Mouse (Mus musculus) MEL-GATA-1-ER (cell line): Measurements from ENCODE around the gene Lrp11.

Experiments
- DNase-seq: peaks from one replicate; pipeline ENCODE4 v3.0.0-alpha.2; 2012; ENCODE audit warnings: low read depth; ENCODE audit errors: extremely low read depth

The Lrp11 gene

DNA sequence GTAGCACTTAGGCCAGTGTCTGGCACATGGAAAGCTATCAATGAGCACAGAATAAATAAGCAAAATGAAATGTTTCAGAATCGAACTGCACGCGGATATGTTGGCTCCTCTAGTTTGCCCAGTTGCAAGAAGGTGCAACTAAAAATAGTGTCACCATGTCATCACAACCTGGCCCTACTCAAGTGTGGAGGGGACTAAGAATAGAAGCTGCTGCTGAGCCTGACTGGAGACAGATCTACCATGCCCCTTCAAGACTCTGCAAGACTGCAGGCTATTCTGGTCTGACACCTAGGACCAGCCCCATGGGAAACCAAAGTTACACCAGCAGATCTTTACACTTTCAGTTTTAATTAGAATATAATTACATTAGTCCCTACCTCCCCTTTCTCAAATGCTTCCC is 32.8 kb downstream of the Lrp11 start:
- DNase-seq, result no peak

DNA sequence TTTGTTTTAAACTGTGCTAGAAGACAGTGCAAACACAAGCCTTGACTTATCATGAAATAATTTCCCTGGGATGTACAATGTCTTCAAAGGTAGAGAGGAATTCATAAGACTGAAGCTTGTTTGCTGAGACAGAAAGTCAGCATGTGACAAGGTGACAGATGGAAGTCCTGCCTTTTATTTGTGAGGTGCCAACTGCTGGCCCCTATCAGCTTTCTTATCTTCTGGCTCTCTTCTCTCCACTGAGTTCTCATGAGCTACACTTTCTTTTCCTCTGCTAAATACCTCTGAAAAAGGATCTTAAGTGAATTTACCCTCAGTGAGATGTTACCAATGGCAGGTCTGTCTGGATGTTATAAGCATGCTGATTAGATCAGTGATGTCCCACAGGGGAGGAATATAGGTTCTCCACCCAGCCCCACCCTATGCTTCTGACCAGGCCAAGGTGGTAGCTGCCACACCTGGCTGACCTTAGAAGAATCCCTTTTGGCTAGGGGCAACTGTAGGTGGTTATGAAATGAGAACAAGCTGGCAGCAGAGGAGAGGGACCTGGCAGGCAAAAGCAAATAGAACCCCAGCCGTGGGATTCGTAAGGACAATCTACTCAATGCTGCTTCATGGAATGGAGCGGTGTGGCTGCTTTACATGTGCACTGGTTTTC is 34.4 kb downstream of the Lrp11 start:
- DNase-seq, result no peak

DNA sequence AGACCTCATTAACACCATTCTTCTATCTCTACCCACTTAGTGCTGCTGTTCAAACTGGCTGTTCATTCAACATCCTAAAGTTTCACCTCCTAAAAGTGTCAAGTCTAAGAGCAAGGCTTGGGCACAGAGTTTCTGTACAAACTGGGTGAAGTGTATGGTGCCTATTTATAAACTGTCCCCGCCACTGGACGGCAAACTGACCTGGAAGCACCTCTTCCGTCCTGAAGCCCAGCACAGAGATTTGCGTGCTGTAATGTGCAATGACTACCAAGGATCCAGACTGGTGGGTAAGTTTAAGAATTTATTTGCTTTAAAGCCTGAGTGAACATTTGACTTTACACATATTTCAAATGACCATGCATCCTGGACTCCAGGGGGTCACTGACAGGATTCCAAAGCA is 39.5 kb downstream of the Lrp11 start:
- DNase-seq, result no peak

DNA sequence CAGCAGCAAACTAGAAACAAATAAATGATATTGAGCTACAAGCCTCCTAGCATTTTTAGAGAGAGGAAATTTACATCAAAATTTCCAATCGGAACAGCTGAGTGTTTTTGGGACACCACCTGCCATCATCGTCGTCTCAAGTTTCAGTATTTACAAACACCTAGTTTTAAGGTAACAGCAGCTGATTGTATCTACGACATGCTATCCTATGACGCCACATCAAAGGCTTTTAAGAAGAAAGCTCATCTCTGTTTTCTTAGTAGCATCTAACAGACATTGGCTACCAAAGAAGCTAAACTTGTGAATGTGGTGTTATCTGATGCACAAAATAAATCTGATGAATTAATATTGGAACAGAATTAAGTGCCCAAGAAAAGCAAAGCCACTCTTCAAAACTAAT is 40.7 kb downstream of the Lrp11 start:
- DNase-seq, result no peak

DNA sequence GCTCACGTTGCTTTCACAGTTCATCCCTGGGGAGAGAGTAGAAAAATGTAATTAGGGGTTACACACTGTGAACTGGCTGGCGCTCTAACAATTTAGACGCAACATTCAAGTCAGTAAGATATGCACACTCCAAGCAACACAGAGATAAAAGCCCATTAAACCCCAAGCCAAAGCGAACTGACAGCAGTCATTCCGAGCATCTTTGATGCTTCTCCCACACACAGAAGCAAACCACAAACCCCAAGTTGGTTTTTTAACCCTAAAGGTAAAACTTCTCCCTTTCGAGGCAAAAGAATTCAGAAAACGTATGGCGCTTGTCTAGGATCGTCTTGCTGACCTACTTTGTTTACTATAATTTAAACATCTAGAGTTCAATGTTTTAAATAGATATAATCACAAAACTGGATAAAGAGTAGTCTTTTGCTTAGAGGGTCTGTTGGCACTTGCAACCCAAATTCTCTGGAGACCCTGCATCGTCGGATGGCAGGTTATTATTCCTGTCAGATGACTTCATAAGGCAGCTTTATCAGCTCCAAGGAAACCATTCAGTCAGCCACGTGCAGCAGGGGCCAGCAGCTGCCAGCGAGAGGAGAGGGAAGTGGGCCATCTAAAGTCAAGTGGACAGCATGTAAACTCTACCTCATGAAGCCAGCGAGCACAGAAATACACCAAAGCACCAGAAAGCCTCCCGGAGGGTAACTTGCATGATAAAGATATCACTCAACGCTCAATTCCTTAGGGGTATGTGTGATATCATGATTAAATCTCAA is 41.5 kb downstream of the Lrp11 start:
- DNase-seq, result no peak

DNA sequence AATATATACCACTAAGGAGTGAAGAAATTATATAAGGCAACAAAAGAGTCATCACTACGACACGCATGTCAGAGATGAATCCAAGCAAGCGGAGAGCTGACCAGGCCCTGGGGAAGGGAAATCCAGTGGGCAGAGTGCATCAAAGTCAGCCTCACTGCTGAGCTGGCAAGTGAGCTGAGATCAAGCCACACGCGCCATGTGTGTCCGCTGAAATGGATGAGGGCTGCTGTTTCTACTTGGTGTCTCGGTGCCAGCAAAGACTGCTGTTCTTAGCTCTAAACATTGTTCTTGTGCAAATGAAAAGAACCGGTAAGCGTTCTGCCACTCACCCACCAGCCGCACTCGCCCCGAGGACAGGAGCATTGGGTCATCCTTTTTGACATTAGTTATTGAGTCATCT is 50.8 kb downstream of the Lrp11 start:
- DNase-seq, result no peak

DNA sequence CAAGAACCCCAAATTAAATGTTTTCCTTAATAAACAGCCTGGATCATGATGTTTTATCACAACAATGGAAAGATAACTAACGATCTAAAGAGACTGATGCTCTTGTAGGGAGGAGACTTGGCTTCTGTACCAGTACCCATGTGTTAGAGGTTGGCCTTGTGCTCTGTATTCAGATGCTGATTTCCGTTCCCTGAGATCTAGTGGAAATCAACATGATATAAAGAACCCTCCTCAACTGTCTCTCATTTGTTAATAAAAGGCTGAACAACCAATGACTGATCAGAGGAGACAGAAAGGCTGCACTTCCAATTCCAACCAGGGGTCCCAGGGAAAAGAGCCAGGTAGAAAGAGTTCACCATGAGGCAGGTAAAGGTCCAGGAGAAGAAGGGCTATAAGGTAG is 56.3 kb downstream of the Lrp11 start:
- DNase-seq, result no peak

DNA sequence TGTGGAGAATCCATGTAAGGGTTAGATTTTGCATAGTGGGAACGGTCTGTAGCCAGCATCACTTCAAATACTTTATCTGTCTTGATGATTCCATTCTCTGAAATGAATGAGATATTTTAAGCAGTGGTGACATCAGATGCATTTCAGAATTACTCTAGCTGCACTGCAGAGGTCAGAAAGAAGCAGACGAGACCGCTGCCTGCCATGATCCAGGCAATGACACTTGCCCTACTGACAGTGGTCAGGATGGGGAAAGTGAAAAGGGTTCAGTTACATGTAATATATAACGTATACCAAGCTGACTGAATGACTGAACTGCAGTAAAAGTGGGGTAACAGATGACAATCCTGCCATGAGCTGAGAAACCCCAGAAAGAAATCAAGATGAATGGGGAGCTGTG is 59.5 kb downstream of the Lrp11 start:
- no peak for DNase-seq

DNA sequence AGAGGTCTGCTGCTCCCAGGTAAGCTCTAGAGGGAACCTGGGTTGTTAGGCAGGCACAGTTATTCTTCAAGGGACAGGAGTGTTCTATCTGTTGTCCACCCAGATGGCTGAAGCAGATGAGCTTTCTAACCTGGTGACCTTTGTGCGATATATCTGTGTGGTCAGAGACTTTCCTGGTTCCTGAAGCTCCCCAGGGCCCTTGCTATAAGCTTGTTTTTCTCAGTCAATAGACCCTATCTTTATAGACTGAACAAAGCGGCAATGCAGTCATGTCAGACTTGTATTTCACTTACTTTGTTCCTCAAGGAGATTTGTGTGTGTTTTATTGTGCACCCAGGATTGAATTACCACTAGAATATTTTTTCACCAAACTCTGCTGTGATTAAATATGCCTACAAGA is 61.5 kb downstream of the Lrp11 start:
- no peak for DNase-seq

DNA sequence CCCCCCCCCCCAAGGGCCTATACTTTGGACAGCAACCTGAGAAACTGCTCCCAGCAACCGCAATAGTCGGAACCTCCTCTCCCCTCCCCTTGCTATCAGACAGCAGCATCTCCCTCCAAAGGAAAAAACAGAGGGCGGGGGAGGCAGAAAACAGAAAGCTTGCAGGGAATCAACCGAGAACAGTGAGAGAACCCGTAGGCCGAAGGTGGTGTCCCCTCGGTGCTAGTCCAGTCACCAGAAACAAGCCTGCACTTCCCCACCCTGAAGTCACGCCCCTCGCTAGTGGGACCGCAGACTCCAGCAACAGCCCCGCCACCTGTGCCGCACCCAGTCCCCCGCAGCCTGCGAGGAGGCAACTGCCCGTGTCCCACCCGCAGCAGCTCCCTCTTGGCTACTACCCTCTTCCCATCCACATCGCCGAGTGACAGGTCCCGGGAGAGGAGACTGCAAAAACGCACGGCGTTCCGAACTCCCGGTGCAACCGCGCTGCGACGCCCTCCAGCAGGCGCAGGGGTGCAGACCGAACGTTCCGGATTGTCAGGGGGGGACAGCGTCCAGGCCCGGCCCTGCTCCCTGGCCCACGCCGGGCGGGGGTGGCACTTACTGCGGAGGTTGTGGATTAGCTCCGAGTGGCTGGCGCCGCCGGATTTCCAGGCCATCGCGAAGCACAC is 73.0 kb downstream of the Lrp11 start:
- peak; percentile 77 for DNase-seq

DNA sequence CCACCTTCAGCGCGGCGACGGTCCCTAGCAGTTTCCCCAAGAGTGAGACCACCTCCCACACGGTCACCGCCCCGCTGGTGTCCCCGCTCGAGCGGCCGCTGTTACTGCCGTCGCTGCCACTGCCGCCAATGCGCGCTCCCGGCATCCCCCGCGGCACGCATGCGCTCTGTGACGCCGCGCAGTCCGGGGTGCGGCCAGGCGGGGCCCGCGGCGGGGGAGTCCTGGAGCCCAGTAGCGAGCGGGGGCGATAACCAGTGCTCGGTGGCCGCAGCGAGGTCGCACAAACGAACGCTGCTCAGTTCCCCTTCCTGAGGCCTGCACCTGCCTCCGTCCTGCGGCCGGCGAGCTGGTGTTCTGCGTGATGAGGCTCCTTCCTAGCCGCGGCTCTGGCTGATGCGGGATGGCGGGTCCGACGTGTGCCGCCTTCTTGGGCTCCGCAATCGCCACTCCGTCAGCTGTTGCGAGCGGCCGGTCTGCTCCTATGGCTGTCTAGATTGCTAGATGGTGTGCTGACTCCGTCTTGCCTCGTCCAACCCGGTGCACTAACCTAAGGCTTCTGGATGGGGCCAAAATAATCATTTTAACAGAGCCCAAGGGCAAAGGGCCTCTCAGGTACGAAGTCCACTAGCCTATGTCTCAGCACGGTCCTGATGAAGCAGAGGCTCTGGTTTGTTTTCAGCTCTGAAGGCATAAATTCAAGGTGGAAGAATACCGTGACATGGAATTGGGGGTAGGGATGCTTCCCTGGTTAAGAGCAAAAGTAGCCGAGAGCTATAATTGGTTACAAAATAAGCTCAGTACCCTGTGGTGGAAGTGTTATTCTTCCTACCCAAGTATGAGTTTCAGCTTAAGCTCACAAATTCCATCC is 73.8 kb downstream of the Lrp11 start:
- no peak for DNase-seq

DNA sequence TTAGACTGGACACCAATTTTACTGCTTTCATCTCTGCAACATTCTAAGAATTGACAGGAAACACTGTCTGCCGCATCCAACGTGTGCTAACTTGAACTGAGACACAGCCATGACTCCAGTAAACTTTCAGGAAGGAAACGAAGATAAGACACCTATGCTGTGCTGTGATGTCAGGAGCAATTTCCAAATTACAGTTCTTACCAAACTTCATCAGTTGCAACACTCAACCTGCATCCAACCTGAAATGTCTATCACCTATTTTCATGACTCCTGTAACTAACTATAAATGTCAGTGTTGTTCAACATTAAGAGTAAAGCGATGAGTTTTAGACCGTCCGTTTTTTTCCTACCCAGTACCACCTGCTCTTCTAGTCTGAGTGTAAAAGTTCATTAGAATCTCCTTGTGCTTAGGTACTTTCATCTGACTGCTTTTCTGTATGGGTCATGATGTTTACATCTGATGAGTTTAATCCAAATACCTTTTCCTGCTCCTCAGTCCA is 74.5 kb downstream of the Lrp11 start:
- no peak for DNase-seq

DNA sequence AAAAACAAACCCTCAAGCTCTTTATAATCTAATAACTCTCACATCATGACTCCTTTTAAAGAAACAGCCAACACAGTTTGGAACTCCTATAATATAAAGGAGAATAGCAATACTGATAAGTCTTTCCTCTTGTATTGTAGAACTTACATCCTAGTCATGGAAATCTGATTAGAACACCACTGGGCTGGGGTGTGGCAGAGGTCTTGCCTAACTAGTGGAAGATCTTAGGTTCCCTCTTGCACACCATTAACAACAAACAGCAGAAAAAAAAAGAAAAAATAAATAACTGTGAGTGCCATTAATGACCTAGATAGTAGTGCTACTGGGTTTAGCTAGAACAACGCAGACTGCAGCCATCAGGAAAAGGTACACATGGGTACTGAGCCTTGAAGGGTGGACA is 75.3 kb downstream of the Lrp11 start:
- no peak for DNase-seq

DNA sequence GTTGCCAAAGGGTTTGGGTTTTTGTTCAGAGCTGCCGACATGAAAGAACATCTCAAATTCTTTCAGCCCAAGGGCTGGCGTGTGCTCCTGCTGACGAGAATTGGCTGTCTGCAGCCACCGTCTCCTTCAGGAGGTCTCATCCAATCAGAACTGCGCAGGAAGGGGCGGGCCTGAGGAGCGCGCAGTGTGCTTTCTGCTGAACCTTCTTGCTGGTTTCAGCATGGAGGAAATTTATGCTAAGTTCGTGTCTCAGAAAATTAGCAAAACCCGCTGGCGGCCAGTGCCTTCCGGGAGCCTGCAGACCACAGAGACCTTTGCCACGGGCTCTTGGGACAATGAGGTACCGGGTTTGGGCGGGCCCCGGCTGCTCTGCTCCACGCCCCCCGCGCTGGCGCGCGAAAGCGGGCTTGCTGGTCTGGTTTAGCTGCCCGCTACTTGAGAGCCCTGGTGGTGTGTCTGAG is 77.8 kb downstream of the Lrp11 start, which contains the start of gene Nup43:
Nup43 (plus strand) TSS at position 162 of the 461 bp plus-strand sequence.
- peak; percentile 76 for DNase-seq

DNA sequence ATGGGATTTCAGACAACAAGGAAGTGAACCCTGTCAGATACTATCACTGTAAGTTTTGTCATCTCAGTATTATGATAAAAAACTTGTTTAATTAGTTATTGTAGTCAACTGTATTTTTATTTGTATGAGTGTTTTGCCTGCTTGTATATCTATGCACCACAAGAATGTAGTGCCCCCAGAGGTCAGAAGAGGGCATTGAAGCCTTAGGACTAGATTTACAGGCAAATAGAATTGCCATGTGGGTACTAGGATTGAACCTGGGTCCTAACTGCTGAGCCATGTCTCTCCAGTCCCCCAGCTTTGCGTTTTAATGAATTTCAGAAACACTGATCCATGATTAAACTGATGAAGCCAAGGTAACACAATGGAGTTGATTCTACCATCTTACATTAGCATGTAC is 84.1 kb downstream of the Lrp11 start:
- no peak for DNase-seq
